Mouse (Mus musculus): ENCODE data around the gene Gm20547.
"Not testable (repeated sequence)": the region's sequence is repeated elsewhere in the genome, so short reads cannot be mapped to it uniquely, and the experiment has no call there.

Gm20547 gene

DNA sequence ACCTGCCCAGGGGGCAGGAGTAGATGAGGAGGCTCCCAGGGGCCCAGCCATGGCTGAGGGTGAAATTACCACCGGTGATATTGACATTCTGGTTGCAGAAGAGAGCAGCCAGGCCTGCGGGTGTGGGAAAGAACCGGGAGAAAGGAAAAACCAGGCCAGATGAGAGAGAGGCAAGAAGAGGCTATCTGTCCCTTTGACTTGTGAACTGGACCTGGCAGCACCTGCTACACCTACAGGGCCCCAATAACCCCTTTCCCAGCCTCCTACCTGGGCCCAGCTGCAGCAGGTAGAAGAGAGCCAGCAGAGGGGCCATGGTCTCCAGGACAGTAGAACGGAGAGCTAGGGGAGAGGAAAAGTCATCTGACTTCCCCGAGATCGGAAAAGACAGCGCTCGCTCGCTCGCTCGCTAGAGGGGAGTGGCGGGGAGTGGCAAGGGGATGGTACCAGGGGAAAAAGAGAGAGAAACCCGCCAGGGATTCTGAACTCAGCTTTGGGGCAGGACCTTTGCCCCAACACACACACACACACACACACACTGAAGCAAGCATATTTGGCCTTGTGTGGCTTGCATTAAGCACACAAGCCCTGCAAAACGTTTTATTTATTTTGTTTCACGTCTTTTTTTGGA is at the start of gene Gm20547:
Gene Gm20547 (minus strand): TSS at position 360 of the 628 bp plus-strand sequence.
- peak; percentile 32 for DNase-seq

DNA sequence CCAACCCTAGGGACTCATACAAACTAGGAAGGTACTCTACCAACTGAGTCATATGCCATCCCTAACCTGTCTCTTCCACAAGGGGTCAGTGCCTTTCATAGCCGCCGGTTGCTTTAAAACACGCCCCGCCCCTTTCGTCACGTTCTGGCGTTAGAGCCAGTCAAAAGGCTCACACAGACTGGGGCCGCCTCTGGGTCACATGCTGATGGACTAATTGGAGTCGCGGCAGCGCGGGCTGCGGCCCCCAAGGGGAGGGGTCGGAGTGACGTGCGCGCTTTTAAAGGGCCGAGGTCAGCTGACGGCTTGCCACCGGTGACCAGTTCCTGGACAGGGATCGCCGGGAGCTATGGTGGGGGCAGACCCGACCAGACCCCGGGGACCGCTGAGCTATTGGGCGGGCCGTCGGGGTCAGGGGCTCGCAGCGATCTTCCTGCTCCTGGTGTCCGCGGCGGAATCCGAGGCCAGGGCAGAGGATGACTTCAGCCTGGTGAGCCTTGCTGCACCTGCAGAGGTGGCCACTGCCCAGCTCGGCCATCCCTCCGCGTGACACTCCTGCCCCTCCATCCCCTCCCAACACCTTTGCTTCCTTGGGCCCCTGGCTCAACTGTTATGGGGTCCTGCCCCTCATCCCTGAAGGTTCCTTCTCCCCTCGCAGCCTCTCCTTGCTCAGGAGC is 49.4 kb upstream of the Gm20547 start, which contains the start of gene Neu1:
Gene Neu1 (plus strand): TSS at position 193 of the 674 bp plus-strand sequence.
- DNase-seq, result peak; percentile 99

- DNase-seq, result no peak
Observed at GRCm38 (mm10) chr17:34928841-34929240, 47.0 kb upstream of the Gm20547 start.

DNA sequence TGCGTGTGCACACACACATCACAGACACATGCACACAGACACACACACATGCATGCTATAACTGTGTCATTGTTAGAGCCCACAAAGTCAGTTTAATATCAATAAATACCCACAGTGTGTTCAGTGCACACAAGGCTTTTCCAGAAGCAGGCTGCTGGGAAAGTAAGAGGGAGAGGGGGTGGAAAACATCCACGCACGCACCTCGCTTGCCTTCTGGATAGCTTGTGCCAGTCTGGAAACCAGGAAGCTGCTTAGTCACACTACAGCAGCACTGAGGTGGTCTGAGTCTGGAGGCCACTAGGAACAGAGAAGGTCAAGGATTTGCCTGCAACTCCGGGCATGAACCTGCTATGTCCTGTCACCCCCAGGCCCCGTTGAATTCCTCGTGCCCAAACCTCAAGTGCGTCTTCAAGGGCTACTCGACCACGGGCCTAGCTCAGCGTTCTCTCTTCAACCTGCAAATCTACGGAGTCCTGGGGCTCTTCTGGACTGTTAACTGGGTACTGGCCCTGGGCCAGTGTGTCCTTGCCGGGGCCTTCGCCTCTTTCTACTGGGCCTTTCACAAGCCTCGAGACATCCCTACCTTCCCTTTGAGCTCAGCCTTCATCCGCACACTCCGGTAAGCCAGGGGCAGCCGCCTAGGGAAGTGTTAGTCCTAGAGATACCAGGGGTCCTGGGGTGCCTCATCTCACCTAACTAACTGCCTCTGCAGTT is 45.6 kb upstream of the Gm20547 start:
- DNase-seq, result no peak

DNA sequence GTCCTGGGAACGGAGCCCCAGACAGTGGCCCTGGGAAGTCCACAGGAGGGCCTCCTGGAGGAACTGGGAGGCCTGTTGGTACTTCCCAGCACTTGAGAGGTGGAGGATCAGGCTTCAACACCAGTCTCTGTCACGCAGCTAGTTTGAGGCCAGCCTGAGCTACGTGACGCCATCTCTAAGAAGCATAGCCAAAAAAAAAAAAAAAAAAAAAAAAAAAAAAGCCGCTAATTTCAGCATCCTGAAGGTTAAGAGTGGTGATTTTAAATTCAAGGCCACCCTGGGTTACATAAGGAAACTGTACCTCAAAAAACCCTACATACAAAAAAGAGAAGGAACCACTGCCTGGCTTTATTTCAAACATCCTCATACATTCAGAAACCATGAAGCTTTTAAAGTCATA is 42.4 kb upstream of the Gm20547 start:
- DNase-seq, result no peak

DNA sequence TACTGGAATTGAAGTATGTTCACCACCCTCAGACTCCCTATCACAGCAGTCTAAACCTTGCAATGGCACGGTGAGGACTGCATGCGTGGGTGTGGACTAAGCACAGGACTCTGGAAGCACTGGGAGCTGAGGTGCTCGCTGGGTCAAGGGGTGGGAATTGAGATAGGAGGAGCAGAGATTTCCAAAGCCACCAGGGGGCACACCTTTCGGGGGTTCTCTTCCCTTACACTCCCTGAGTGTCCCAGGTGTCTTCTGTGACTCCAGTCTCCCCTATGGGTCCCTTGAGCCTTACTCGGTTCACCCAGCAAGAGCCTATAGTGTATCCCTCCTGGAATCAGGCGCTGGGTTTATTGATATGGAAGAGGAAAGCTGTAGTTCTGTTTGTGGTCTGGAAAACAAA is 41.1 kb upstream of the Gm20547 start:
- DNase-seq, result no peak

DNA sequence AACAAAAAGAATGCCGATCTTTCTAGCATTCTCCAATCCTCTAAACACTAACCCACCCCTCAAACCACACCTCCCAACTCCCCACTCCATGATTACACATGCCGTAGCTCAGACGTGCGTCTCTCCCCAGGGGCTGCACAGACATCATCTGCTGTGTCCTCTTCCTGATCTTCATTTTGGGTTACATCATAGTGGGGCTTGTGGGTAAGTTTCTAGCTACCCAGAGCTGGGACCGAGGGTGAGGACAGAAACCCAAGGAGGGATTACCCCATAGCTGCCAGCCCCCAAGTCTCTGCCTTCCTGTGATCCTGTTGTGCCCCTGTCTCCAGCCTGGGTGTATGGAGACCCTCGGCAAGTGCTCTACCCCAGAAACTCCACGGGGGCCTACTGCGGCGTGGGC is 35.3 kb upstream of the Gm20547 start:
- no peak for DNase-seq

GRCm38 (mm10) chr17:34916316-34916715 is 34.5 kb upstream of the Gm20547 start:
- DNase-seq, result no peak

DNA sequence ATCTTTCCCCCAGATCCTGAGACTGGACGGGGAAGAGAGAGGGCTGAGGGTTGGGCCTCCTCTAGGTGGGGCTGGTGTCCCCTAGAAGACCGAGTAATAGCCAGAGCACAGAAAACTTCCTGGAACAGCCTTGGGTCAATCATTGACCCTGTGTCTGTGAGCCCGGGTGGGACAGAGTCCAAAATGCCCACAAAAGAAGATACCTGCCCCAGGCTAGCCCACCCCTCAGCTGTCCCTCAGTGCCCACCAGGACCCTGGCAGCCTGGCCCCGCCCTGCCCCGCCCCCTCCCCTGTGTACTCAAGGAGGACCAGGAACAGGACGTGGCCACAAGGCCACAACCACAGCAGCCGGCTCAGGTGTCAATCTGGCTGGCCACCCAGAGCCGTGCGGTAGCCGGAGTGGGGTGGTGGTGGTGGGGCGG is 33.6 kb upstream of the Gm20547 start:
- DNase-seq, result peak; percentile 84

GRCm38 (mm10) chr17:34913930-34914665 is 32.3 kb upstream of the Gm20547 start, which contains the start of gene Slc44a4:
TSS of gene Slc44a4 (plus strand) at chr17:34914466.
- peak; percentile 66 for DNase-seq

GRCm38 (mm10) chr17:34911945-34912351 is 30.1 kb upstream of the Gm20547 start:
- peak; percentile 90 for DNase-seq

DNA sequence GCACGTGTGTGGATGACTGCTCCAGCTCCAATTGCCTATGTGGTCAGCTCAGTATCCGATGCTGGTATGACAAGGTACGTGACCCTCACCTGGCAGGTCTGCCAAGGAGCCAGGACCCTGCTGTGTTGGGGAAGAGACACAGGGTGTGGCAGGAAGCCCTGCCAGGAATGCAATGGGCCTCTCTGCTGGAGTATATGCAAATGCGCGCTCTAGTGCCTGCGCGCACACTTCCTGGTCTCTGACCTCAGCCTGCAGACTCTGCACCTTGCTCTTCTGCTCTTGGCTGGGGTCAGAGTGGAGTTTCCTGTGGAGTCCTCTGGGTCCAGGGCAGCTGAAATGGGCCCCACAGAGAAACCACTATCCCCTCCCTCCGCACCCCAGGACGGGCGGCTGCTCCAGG is 29.1 kb upstream of the Gm20547 start:
- peak; percentile 58 for DNase-seq

DNA sequence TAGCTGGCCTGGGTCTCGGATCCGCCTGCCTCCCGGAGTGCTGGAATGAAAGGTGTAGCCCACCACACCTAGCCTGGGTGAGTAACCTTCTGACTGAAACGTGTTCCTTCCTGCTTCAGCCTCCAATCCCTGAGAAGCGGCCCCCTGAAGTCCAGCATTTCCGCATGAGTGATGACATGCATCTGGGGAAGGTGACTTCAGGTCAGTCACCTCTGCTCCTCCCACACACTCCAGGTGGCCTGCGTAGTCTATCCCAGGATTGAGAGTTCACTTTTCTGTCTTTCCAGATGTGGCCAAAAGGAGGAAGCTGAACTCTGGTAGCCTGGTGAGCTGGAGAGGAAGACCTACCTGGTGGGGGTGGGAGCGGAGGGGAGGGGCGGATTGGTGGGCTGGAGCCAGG is 21.1 kb upstream of the Gm20547 start:
- no peak for DNase-seq

GRCm38 (mm10) chr17:34901948-34902347 is 20.1 kb upstream of the Gm20547 start:
- DNase-seq, result not testable (repeated sequence)

- not testable (repeated sequence) for DNase-seq
Observed at GRCm38 (mm10) chr17:34900826-34901225, 19.0 kb upstream of the Gm20547 start.

DNA sequence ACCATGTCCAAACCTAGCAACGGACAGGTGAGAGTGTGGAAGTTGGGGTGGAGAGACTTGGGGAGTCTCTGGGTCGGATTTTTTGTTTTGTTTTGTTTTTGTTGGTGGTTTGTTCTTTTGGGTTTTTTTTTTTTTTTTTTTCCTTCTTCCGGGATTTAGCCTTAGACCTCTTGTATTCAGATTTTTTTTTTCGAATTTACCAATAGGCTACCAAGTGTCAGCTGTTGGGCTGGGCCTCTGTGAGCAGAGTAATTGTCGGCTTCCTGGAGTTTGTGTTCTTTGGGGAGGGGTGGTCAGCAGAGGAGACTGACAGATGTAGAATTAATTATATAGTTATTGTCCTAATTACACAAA is 18.0 kb upstream of the Gm20547 start:
- no peak for DNase-seq

- DNase-seq, result peak; percentile 73
Observed at GRCm38 (mm10) chr17:34899053-34899889, 17.4 kb upstream of the Gm20547 start.

DNA sequence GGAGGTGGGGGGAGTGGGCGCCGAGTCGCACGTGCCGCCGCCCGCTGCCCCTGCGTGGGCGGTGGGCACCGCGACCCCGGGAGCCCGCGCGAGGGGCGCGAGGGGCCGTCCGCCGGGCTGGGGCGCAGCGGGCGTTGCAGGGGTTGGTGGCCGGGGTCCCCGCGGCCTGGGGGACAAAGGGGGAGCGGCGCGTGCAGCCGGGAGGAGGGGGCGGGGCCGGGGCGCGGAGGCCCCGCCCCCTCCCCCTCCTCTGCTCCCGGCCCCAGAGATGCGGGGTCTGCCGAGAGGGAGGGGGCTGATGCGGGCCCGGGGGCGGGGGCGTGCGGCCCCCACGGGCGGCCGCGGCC is 16.8 kb upstream of the Gm20547 start:
- peak; percentile 25 for DNase-seq

DNA sequence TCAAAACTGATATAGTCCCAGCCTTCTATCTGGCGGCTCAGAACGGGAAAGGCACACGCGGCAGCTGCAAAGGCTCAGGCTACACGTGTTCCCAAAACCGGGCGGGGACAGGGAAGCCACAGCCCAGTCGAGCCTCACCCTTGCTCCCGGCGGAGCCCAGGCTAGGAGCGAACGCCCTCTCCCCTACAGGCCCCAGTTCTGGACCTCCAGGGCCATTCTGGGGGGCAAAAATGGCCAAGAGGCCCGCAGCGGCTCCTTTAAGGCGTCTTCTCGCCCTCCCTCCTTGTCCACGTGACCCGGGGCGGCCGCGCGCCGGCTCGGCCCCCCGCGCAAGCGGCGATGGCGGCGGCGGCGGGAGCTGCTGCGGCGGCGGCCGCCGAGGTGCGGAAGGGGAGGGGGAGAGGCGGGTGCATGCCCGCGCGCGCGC is 16.3 kb upstream of the Gm20547 start, which contains the start of the genes C2 and Ehmt2:
Gene C2 (minus strand): TSS at position 106 of the 427 bp plus-strand sequence.
Gene Ehmt2 (plus strand): TSS at position 310 of the 427 bp plus-strand sequence.
- peak; percentile 86 for DNase-seq

- no peak for DNase-seq
Observed at GRCm38 (mm10) chr17:34897373-34898159, 15.7 kb upstream of the Gm20547 start.

- no peak for DNase-seq
Observed at GRCm38 (mm10) chr17:34896366-34896765, 14.5 kb upstream of the Gm20547 start.

Data from kidney, adult 18-20 months (tissue).